Mouse (Mus musculus) liver, adult 2 months (tissue): ENCODE data around the gene Nupr1l. TPM values are rescaled to one million over a fixed set of nuclear protein-coding genes. Genes with fewer than 3 reads are reported as not detected.
"Not testable (repeated sequence)": the region's sequence is repeated elsewhere in the genome, so short reads cannot be mapped to it uniquely, and the experiment has no call there.

ENCODE experiments used
- DNase-seq: peaks from one replicate; pipeline ENCODE4 v3.0.0-alpha.2; 2011; ENCODE audit warnings: low read depth, low spot score; ENCODE audit errors: extremely low read depth
- H3K27ac ChIP-seq: fragments of 200-500 bp; replicated peaks from 2 replicates; pipeline ENCODE4 v1.5.1; 2012; ENCODE audit warnings: low read depth, mild to moderate bottlenecking, control low read depth, inconsistent platforms, low read length; ENCODE audit not compliant: insufficient read depth
- H3K27me3 ChIP-seq: fragments of 200-500 bp; 2 replicates; pipeline ENCODE4 v1.6.1; 2012; ENCODE audit warnings: mild to moderate bottlenecking, moderate library complexity, low read length, inconsistent platforms; ENCODE audit not compliant: control insufficient read depth, insufficient read depth
- H3K36me3 ChIP-seq: fragments of 200-500 bp; 2 replicates; pipeline ENCODE4 v1.6.1; 2012; ENCODE audit warnings: low read length, inconsistent platforms; ENCODE audit not compliant: control insufficient read depth, insufficient read depth
- H3K4me1 ChIP-seq: fragments of 200-500 bp; 2 replicates; pipeline ENCODE4 v1.6.1; 2011; ENCODE audit warnings: low read length; ENCODE audit not compliant: control insufficient read depth, insufficient read depth
- H3K4me3 ChIP-seq: fragments of 200-500 bp; 2 replicates; pipeline ENCODE4 v1.5.1; 2011; ENCODE audit warnings: low read depth, mild to moderate bottlenecking, control low read depth, low read length, moderate library complexity; ENCODE audit not compliant: insufficient read depth
- H3K79me2 ChIP-seq: fragments of 200-500 bp; 2 replicates; pipeline ENCODE4 v1.6.1; 2012; ENCODE audit warnings: inconsistent platforms, mild to moderate bottlenecking, low read length, moderate library complexity; ENCODE audit not compliant: control insufficient read depth, insufficient read depth
- H3K9ac ChIP-seq: fragments of 200-500 bp; 2 replicates; pipeline ENCODE4 v1.6.1; 2012; ENCODE audit warnings: low read depth, mild to moderate bottlenecking, control low read depth, inconsistent platforms, low read length
- CTCF ChIP-seq: fragments of 200-500 bp; IDR thresholded peaks from 2 replicates; pipeline ENCODE4 v1.5.1; 2011; ENCODE audit warnings: low read depth, low read length, control low read depth
- POLR2A ChIP-seq: fragments of 200-500 bp; IDR thresholded peaks from 2 replicates; pipeline ENCODE4 v1.6.1; 2011; ENCODE audit warnings: low read length, control low read depth; ENCODE audit not compliant: insufficient read depth; ENCODE audit errors: extremely low read depth
- WGBS: fragments of 180-500 bp; shearing (Covaris S2); methylation state at CpG from one replicate; pipeline ENCODE4 v1.1.7; 2018; 5-methylcytosine and 5-hydroxymethylcytosine counted together
- polyA plus RNA-seq: library from polyadenylated mRNA; depleted of rRNA; stranded (reverse); fragments of >200 nt; gene quantifications from 2 replicates; pipeline ENCODE4 v1.2.3, GENCODE M21; 2012
- total RNA-seq: library from RNA; depleted of rRNA; stranded (reverse); fragments of >200 nt; gene quantifications from 2 replicates; pipeline ENCODE4 v1.2.3, GENCODE M21; 2014

Nupr1l gene
- total and polyA plus RNA-seq, 2 experiments = 2.2 TPM

- Histone ChIP-seq H3K4me3 (peak within 1 kb of the TSS; percentile 86), H3K36me3 (peaks cover 20% of the 10 kb centered on the region), H3K79me2 (peaks cover 14% of the 10 kb centered on the region; the same call in 1 of the 2 replicates), H3K9ac (peak within 1 kb of the TSS; percentile 96), H3K27ac (peak within 1 kb of the TSS; percentile 93), H3K27me3 (no peaks in the 10 kb centered on the region), H3K4me1 (peaks cover 8% of the 10 kb centered on the region)
- TF ChIP-seq POLR2A (peak; percentile 96), CTCF (no peak)
- under 1% methylated on average over 46 of the region's 46 CpGs for WGBS
- DNase-seq = peak; percentile 97
Measured at GRCm38 (mm10) chr5:129886911-129887636, 21.3 kb upstream of the Nupr1l start, which contains the start of gene Chchd2. TSS of gene Chchd2 (minus strand) at chr5:129887470.

- H3K27ac ChIP-seq = not testable (repeated sequence)
- 70% methylated on average over 7 of the region's 7 CpGs for WGBS
Measured at GRCm38 (mm10) chr5:129890390-129890789, 17.9 kb upstream of the Nupr1l start.

DNA sequence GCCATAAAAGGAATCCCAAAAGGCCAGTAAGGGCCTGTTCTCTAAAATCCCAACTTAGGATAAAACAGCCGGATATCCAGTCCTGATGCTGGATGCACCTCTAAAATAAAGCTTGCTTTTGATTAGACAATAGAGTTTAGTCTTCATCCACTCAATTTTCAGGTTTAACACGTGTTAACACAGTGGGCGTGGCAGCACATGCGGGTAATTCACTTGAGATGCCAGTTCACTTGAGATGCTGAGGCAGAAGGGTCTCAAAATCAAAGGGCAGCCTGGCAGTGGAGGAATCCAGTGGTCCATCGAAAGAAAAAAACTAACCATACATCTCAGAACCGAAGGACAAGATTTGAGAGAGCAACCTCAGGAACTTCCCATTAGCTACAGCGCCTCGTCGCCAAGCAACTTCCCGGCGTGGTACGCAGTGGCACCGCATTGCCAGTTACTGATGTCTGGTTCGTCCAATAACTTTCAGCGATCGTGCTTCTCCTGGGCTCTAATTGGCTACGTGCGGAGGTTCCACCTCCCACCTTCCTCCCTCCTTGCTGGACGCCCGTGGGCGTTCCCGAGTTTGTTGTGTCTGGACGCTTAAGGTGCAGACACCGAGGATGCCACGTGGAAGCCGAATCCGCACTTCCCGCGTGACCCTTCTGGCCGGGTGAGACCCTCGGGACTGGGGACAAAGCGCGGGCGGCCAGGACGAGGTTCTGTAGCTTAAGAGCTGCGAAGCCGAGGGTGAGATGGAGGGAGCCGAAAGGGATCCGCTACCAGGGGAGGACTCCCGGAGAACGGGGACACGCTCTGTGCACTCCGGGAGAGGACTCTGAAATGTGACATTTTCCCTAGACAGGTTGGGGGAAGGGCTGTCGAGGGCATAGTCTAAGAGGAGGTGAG lies 12.9 kb upstream of the Nupr1l start, which contains the start of gene Zbed5:
Gene Zbed5, plus strand, starts transcription at position 526 of the 891 bp plus-strand sequence.
- H3K36me3 ChIP-seq = no peaks in the 10 kb centered on the region
- H3K9ac ChIP-seq = peak within 1 kb of the TSS; percentile 58
- peak; percentile 93 for DNase-seq
- no peaks in the 10 kb centered on the region for H3K4me1 ChIP-seq
- peak within 1 kb of the TSS; percentile 50; the same call in 1 of the 2 replicates for H3K27ac ChIP-seq
- 3% methylated on average over 44 of the region's 44 CpGs for WGBS
- TF ChIP-seq CTCF (no peak), POLR2A (no peak)
- no peaks in the 10 kb centered on the region for H3K27me3 ChIP-seq
- H3K79me2 ChIP-seq = no peaks in the 10 kb centered on the region
- peak within 1 kb of the TSS; percentile 63 for H3K4me3 ChIP-seq

More at GRCm38 (mm10) chr5:129890390-129890789, 17.9 kb upstream of the Nupr1l start:
- not testable (repeated sequence) for H3K4me3 ChIP-seq, DNase-seq, H3K4me1 ChIP-seq, H3K79me2 ChIP-seq, H3K36me3 ChIP-seq, H3K27me3 ChIP-seq, H3K9ac ChIP-seq

DNA sequence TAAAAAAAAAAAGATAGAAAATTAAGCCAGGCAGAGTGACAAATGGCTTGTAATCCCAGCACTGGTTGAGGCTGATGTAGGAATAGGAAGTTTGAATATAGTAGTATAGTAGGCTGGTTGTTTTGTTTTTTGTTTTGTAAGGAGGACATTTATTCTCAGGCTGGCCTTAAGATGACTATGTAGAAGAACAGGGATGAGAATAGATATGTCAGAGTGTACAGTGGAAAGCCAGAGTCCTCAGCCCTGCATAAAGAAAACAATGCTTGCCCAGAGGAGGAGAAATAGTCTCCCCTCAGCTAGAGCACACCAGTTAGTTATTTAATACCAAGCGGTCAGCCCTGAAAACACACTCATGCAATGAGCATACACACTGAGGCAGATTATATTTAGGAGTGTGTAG lies 9.9 kb upstream of the Nupr1l start, which contains the start of gene Phkg1:
Gene Phkg1, minus strand, starts transcription at position 101 of the 400 bp plus-strand sequence.
- Histone ChIP-seq H3K4me1 (no peaks in the 10 kb centered on the region), H3K9ac (no peak within 1 kb of the TSS), H3K27ac (no peak within 1 kb of the TSS), H3K4me3 (no peak within 1 kb of the TSS), H3K36me3 (peaks cover 5% of the 10 kb centered on the region; the same call in 1 of the 2 replicates), H3K79me2 (no peaks in the 10 kb centered on the region), H3K27me3 (no peaks in the 10 kb centered on the region)
- no peak for TF ChIP-seq POLR2A
- TF ChIP-seq CTCF = no peak
- WGBS = 100% methylated on average over 1 of the region's 1 CpGs
- DNase-seq = no peak

GRCm38 (mm10) chr5:129907775-129908174 lies 565 bp upstream of the Nupr1l start:
- H3K9ac ChIP-seq = no peak overlapping the region
- H3K4me3 ChIP-seq = no peak overlapping the region
- no peaks in the 10 kb centered on the region for H3K27me3 ChIP-seq
- H3K36me3 ChIP-seq = no peaks in the 10 kb centered on the region
- WGBS = 47% methylated on average over 4 of the region's 4 CpGs
- no peak overlapping the region for H3K27ac ChIP-seq
- TF ChIP-seq CTCF (no peak), POLR2A (no peak)
- H3K79me2 ChIP-seq = no peaks in the 10 kb centered on the region
- no peaks in the 10 kb centered on the region for H3K4me1 ChIP-seq
- DNase-seq = no peak
